Mouse (Mus musculus) embryonic facial prominence, embryonic 14.5 days (tissue): Measurements from ENCODE around the gene Mad1l1. TPM values are rescaled to one million over a fixed set of nuclear protein-coding genes. Genes with fewer than 3 reads are reported as not detected.

Source experiments
- ATAC-seq: fragments of 200-750 bp; cut with Nextera tagmentation; 2 replicates; pipeline ENCODE4 v1.8.0; 2017; ENCODE audit warnings: low read depth, moderate number of reproducible peaks, moderate TSS enrichment
- DNase-seq: peaks from one replicate; pipeline ENCODE4 v3.0.0-alpha.2; 2015; ENCODE audit warnings: low spot score
- H3K27ac ChIP-seq: fragments of 300-500 bp; sonication (generic); replicated peaks from 2 replicates; pipeline ENCODE4 v1.5.1; 2014; ENCODE audit warnings: low read depth, mild to moderate bottlenecking, low read length, moderate library complexity
- H3K27me3 ChIP-seq: fragments of 300-500 bp; sonication (generic); replicated peaks from 2 replicates; pipeline ENCODE4 v1.6.1; 2014; ENCODE audit warnings: low read length; ENCODE audit not compliant: control insufficient read depth, insufficient read depth
- H3K36me3 ChIP-seq: fragments of 300-500 bp; sonication (generic); 2 replicates; pipeline ENCODE4 v1.6.1; 2014; ENCODE audit warnings: low read length, mixed read lengths; ENCODE audit not compliant: control insufficient read depth, insufficient read depth
- H3K4me1 ChIP-seq: fragments of 300-500 bp; sonication (generic); 2 replicates; pipeline ENCODE4 v1.6.1; 2014; ENCODE audit warnings: antibody characterized with exemption, low read length; ENCODE audit not compliant: control insufficient read depth, insufficient read depth
- H3K4me2 ChIP-seq: fragments of 300-500 bp; sonication (generic); 2 replicates; pipeline ENCODE4 v1.6.1; 2014; ENCODE audit warnings: low read depth, mild to moderate bottlenecking, low read length, moderate library complexity, mixed read lengths
- H3K4me3 ChIP-seq: fragments of 300-500 bp; sonication (generic); 2 replicates; pipeline ENCODE4 v1.5.1; 2014; ENCODE audit warnings: low read depth, mild to moderate bottlenecking, low read length
- H3K9ac ChIP-seq: fragments of 300-500 bp; sonication (generic); 2 replicates; pipeline ENCODE4 v1.6.1; 2014; ENCODE audit warnings: low read depth, mild to moderate bottlenecking, low read length, moderate library complexity, mixed read lengths
- H3K9me3 ChIP-seq: fragments of 300-500 bp; sonication (generic); 2 replicates; pipeline ENCODE4 v1.6.1; 2016; ENCODE audit warnings: low read length; ENCODE audit not compliant: control insufficient read depth
- WGBS: fragments of 180-500 bp; shearing (Covaris S2); extraction: QIAGEN DNeasy Blood & Tissue Kit; methylation state at CpG from one replicate; pipeline ENCODE4 v1.1.7; 2014; 5-methylcytosine and 5-hydroxymethylcytosine counted together
- polyA plus RNA-seq: library from polyadenylated mRNA; unstranded; fragments of >200 nt; fragmentation: Nextera tagmentation; extraction: Ambion mirVana; gene quantifications from 2 replicates; pipeline ENCODE4 v1.2.1, GENCODE M21; 2014

Gene Mad1l1
- polyA plus RNA-seq, 1 experiment from 2014 or later = 38.0 TPM

DNA sequence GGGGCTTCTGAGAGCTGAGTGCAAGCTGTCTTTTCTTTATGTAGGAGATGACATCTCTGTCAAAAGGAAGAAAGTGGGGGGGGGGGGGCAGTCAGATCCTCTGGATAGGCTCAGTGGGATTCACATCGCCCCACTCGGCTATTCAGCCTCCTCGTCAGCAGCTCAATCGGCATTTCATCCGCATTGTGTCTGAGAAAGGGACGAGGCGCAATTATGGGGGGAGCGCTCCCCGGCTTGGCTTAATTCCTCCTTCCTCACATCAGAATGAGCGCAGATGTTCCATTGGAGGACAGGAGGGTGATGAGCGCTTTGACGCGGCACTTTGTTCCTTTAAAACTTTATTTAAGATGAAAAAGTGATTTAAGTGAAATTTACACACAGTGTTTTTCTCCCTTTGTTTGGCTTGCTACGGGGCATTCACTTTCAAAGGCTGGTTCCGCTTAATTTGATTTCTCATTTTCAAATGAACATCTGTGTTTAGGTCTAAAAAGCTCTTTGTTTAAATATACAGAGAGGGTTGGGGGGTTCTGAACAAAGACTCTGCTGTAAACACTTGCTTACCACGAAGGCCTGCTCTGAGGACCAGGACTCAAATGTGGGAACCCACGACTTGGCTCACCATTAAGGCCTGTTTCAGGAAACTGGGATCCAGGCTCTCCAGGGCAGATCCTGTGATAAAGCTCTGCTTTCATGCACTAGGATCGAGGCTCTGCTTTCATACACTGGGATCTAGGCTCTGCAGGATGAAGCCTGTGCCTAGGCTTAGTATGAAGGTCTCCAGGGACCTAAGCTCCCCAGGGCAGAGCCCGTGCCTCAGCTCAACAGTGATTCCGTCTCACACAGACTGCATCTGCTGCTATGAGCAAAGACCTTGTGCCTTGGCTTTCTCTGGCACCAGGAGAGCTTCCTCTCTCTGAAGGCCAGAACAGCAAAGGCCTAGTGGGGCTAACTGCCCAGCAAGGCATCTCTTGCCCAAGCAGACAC is 98.0 kb downstream of the Mad1l1 start:
- no peak overlapping the region for H3K4me3 ChIP-seq
- H3K4me2 ChIP-seq = no peak overlapping the region
- peaks cover 9% of the 10 kb centered on the region for H3K4me1 ChIP-seq
- 44% methylated on average over 20 of the region's 20 CpGs for WGBS
- no peaks in the 10 kb centered on the region for H3K27me3 ChIP-seq
- peak; percentile 47 for DNase-seq
- H3K9me3 ChIP-seq = no peaks in the 10 kb centered on the region
- no peaks in the 10 kb centered on the region for H3K36me3 ChIP-seq
- peak overlapping the region; percentile 53 for H3K27ac ChIP-seq
- H3K9ac ChIP-seq = no peak overlapping the region
- peak; percentile 30; the same call in 1 of the 2 replicates for ATAC-seq

DNA sequence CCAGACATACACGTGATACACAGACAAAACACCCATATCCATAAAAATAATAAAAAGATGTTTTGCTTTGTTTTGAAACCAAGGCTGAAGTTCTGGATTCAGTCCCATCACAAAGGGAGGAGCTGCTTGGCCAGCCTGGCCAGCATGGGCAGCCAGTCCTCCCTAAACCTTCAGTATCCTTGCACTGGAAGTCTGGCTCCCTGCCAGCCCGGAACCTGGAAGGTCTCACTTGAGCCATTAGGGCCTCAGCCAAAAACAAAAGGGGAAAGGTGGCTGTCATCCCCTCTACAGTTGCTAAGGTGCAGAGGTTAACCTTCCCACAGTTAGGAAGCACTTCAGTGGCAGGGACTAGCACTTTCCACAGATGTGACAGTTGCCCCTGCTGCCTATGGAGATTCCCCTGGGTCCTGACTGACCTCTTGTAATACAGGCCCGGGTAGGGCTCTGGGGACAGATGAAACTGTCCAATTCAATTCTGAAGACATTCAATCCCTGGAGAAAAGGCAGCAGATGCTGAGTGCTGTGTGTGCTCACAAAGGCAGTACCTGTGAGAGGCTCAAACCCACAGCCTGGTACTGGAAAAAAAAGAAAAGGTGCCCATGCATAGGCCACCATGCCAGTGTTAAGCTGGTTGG is 100.2 kb downstream of the Mad1l1 start:
- Histone ChIP-seq H3K9ac (no peak overlapping the region), H3K36me3 (no peaks in the 10 kb centered on the region), H3K27me3 (no peaks in the 10 kb centered on the region), H3K4me2 (no peak overlapping the region), H3K4me1 (peaks cover 9% of the 10 kb centered on the region), H3K27ac (no peak overlapping the region), H3K9me3 (no peaks in the 10 kb centered on the region), H3K4me3 (no peak overlapping the region)
- WGBS = 62% methylated on average over 3 of the region's 3 CpGs
- DNase-seq = no peak
- no peak for ATAC-seq

DNA sequence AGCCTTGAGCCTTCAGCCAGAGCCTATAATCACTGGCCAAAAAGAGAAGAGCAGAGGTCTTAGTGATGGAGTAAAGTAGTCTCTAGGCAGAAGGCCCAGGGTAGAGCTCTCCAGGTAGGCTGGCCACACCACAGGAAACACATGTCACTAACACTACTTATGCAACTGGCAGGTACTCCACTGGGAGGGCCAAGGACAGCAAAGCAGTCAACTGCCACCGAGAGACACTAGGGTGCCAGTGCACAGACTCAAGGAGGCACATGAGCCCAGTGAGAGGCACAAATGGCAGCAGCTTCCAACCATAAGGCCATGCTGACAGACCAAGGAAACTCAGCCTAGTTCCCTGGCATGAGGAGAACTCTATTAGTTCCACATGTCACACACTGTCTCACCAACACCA is 102.1 kb downstream of the Mad1l1 start:
- Histone ChIP-seq H3K9me3 (no peaks in the 10 kb centered on the region), H3K4me3 (no peak overlapping the region), H3K4me1 (peaks cover 9% of the 10 kb centered on the region), H3K4me2 (no peak overlapping the region), H3K9ac (no peak overlapping the region), H3K27ac (no peak overlapping the region), H3K36me3 (no peaks in the 10 kb centered on the region), H3K27me3 (no peaks in the 10 kb centered on the region)
- ATAC-seq (no peak), DNase-seq (no peak)
- WGBS = 89% methylated on average over 1 of the region's 1 CpGs

DNA sequence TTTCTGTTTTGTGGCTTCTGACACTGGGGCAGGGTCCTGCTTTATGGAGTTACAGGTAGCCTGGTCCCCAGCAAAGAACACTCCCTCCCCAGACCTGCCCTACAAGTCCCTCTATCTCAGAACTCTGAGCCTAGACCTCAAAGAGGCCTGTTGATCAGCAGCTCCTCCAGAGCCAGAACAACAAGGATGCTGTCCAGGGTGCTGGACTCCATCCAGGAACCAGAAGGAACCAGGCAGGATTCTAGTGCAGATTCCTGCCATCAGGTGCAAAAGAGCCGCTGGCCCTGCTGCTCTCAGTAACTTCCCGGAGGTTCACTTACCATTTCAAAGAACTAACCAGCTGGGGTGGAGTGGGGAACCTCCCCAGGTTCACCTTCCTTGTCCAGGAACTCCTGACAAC is 103.5 kb downstream of the Mad1l1 start:
- Histone ChIP-seq H3K36me3 (no peaks in the 10 kb centered on the region), H3K9me3 (no peaks in the 10 kb centered on the region), H3K9ac (no peak overlapping the region), H3K4me2 (no peak overlapping the region), H3K27me3 (no peaks in the 10 kb centered on the region), H3K4me1 (peaks cover 3% of the 10 kb centered on the region; the same call in 1 of the 2 replicates), H3K27ac (no peak overlapping the region), H3K4me3 (no peak overlapping the region)
- WGBS = 31% methylated on average over 2 of the region's 2 CpGs
- peak; percentile 49 for DNase-seq
- ATAC-seq = no peak

DNA sequence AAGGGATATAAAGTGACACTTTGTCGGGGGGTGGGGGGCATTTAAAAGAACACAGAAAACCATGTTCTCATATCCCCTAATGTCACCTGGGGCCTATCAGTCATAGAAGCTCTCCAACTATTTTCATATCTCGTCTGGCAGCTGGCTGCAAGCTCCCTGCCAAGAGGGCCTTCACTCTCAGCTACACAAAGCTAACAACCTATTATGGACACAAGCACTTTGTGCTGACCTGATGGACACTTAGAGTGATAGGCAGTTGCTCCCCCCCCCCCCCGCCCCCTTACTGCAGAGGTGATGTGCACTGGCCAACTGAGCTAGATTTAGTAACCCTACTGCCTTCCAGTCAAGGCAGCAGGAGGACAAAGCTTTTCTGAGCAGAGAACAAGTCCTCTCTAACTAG is 104.3 kb downstream of the Mad1l1 start:
- no peak for ATAC-seq
- no peak overlapping the region for H3K4me3 ChIP-seq
- no peaks in the 10 kb centered on the region for H3K27me3 ChIP-seq
- H3K27ac ChIP-seq = no peak overlapping the region
- H3K9me3 ChIP-seq = no peaks in the 10 kb centered on the region
- no peak overlapping the region for H3K4me2 ChIP-seq
- DNase-seq = no peak
- H3K36me3 ChIP-seq = no peaks in the 10 kb centered on the region
- WGBS = 72% methylated on average over 2 of the region's 3 CpGs
- H3K4me1 ChIP-seq = peaks cover 3% of the 10 kb centered on the region; the same call in 1 of the 2 replicates
- no peak overlapping the region for H3K9ac ChIP-seq

DNA sequence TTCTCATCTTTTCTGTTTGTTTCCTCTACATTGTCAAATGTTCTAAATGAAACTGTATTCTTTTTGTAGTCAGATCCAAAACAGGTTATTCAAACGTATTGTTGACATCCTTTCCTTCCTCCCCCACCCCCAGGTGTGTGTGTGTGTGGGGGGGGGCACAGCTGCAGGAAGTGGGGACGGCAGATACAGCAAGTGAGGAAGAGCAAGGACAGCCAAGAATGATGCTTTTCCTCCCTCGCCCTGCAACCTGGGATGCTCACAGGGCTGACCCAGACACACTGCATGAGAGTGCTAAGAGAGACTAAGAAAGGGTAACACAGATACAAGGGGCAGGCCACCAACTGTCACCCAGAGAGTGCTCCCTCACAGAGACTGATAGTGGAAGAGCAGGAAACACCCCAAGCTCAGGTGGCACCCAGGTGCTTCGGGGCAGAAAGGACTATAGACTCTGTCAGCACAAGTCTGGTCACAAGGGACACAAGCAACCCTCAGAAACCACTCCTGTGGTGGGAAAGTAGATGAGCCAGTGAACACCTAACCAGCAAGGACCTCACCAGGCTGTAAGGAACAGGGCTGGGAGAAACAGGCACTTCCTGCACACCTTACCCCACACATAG is 105.8 kb downstream of the Mad1l1 start:
- Histone ChIP-seq H3K27ac (no peak overlapping the region), H3K4me3 (no peak overlapping the region), H3K27me3 (no peaks in the 10 kb centered on the region), H3K9ac (no peak overlapping the region), H3K4me2 (no peak overlapping the region), H3K36me3 (no peaks in the 10 kb centered on the region), H3K9me3 (no peaks in the 10 kb centered on the region), H3K4me1 (no peaks in the 10 kb centered on the region)
- 63% methylated on average over 4 of the region's 4 CpGs for WGBS
- no peak for DNase-seq
- no peak for ATAC-seq

DNA sequence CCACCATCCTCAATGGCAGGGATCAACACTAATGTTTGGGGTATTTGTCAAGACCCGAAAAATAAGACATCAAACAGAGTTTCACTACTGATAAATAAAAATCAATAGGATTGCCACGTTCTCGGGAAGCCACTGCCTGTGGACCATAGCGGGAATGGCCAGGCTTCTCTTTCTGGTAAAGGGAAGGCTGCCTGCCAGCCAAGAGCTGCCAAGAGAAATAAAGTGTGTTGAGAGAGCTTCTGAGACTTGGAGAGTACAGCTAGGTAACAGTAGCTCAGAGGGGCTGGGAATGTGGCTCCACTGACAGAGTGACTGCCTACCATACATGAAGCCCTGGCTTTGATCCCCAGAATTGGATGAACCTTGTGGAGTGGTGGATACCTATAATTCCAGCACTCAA is 108.4 kb downstream of the Mad1l1 start:
- H3K9me3 ChIP-seq = no peaks in the 10 kb centered on the region
- ATAC-seq = no peak
- WGBS = 87% methylated on average over 4 of the region's 4 CpGs
- no peak overlapping the region for H3K4me2 ChIP-seq
- H3K27ac ChIP-seq = no peak overlapping the region
- no peak overlapping the region for H3K4me3 ChIP-seq
- DNase-seq = no peak
- H3K36me3 ChIP-seq = no peaks in the 10 kb centered on the region
- peaks cover 9% of the 10 kb centered on the region for H3K4me1 ChIP-seq
- no peaks in the 10 kb centered on the region for H3K27me3 ChIP-seq
- no peak overlapping the region for H3K9ac ChIP-seq

DNA sequence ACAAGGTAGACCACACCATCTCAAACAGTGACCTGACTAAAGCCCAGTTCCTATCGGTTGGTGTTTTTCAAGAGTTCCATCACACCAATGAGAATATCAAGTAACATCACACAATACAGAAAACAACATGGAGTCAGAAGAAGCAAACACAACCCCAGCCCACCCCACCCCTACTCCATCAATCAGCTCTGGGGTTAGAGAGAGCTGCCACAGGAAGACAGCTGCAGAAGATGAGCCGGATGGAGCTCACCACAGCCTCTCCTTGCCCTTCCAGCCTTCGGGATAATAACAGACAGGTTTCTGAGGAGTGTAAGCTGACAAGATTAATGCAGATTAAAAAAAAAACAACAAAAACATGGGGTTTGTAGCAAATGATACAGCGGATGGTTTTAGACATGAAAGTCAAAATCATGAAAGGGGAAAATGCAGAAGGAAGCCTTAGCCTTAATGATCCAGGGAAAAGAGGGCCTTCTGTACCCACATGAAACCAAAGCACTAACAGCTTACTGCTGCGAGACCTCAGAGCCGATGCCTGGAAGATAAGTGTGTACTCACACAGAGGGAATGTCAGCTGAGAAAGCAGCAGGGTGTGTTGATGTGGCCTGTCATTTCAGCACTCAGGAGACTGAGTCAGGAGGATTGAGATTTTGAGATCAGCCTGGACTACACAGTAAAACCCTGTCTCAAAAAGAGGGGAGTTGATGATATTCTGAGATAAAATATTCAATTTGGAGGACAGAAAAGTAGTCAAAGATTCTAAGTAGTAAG is 110.8 kb downstream of the Mad1l1 start:
- Histone ChIP-seq H3K4me2 (no peak overlapping the region), H3K4me1 (peaks cover 9% of the 10 kb centered on the region), H3K27ac (no peak overlapping the region), H3K36me3 (no peaks in the 10 kb centered on the region), H3K4me3 (no peak overlapping the region), H3K9me3 (no peaks in the 10 kb centered on the region), H3K9ac (no peak overlapping the region), H3K27me3 (no peaks in the 10 kb centered on the region)
- no peak for ATAC-seq
- no peak for DNase-seq
- 62% methylated on average over 6 of the region's 6 CpGs for WGBS
